Mouse (Mus musculus) left cerebral cortex, adult 18-20 months (tissue): Measurements from ENCODE around the gene Tbrg1. TPM values are rescaled to one million over a fixed set of nuclear protein-coding genes. Genes with fewer than 3 reads are reported as not detected.

Experiments
- DNase-seq, 2 experiments: peaks; one replicate each; pipeline ENCODE4 v3.0.0; 2021 to 2022; ENCODE audit warnings: low spot score in 2 of 2, mixed read lengths in 1 of 2
- long read RNA-seq, 2 experiments: library from polyadenylated mRNA; stranded (forward); transcript quantifications; one replicate each; pipeline ENCODE4 v2.0.0; 2021
- total RNA-seq, 2 experiments: library from RNA; stranded (reverse); gene quantifications; 2 replicates each; pipeline ENCODE4 v1.2.3; 2021

The Tbrg1 gene
- 10 to 100 TPM; 47.5 to 58.0 TPM for total RNA-seq
- long read RNA-seq, experiment 1, transcript Tbrg1-201 (9 exons, 1,984 nt), result major isoform, 92 of 102 reads
- long read RNA-seq, experiment 1, partial matches to known transcripts, result 3 of 102 reads
- long read RNA-seq, experiment 1, other reads (novel, unspliced or antisense), result 6 of 102 reads
- long read RNA-seq, experiment 2, transcript Tbrg1-201 (9 exons, 1,984 nt), result major isoform, 73 of 81 reads
- long read RNA-seq, experiment 2, partial matches to known transcripts, result 5 of 81 reads
- long read RNA-seq, experiment 2, other reads (novel, unspliced or antisense), result 3 of 81 reads

DNA sequence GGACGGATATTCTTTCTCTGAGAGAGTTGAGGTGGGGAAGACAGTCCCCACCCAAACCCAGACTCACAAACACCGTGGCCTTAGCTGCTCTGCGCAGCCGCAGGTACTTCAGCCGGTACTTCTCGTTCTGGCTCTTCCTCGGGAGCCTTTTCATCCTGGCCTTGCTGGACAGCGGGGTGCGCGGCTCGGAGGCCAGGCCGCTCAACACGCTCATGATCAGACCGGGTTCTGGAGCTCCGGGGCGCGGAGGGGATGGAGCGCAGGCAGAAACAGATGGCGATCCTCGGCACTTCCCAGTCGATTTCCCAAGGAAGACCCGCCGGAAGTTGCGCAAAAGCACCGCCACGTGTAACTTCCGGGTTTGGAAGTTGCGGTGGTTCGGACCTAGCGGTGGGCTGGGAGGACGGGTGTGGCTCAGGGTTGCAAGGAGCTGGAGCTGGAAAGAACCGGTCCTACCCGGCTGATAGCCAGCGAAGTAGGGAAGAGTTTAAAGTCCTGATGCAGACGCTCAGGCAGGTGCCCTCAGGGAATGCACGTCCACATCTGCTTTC, at the start of gene Tbrg1:
Gene Tbrg1 (minus strand): TSS at position 382 of the 551 bp plus-strand sequence.
- peak; percentile 81 to 87 for DNase-seq

DNA sequence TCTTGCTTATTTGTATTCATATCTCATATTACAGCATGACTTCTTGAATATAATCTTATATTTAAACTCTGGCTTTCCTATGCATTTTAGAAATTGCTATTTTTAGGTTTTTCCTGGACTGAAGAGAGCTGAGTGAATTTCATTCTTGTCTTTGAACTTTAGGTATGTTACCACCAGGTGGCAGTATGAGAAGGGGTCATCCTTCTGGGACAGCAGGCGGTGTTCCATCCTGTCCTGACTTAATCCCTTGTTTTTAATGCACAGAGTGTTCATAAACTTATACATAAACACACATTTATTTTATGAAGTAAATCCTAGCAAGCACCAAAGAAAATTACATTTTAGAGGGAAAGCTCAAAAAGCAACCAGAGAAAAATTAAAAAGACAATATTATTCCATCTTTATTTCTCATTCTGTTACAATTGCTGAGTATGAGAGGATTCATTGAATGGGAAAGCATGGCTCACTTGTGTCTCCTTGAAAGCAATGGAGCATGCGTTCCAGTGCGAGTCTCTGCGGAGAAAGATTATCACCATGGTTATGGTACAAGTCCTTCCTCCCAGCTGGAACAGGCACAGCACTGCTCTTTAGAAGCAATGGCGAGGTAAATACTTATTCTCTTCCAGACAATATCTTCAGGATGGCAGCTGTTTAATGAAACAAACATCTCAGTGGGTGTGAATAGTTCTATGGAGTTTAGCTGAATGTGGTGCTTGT, 33.0 kb upstream of the Tbrg1 start:
- DNase-seq, result peak in 1 of 2 experiments; percentile 32

DNA sequence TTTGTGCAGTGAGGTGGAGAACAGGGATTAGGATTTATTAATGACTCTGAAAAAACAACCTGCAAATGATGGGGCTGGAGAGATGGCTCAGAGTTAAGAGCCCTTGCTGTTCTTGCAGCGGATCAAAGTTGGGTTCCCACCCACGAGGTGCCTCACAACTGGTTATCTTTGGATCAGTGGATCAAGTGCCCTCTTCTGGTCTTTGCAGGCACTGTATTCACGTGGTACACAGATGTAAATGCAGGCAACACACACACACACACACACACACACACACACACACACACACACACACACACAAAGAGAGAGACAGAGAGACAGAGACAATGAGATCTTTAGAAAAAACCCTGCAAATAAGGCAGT, 30.8 kb upstream of the Tbrg1 start:
- DNase-seq, result no peak

DNA sequence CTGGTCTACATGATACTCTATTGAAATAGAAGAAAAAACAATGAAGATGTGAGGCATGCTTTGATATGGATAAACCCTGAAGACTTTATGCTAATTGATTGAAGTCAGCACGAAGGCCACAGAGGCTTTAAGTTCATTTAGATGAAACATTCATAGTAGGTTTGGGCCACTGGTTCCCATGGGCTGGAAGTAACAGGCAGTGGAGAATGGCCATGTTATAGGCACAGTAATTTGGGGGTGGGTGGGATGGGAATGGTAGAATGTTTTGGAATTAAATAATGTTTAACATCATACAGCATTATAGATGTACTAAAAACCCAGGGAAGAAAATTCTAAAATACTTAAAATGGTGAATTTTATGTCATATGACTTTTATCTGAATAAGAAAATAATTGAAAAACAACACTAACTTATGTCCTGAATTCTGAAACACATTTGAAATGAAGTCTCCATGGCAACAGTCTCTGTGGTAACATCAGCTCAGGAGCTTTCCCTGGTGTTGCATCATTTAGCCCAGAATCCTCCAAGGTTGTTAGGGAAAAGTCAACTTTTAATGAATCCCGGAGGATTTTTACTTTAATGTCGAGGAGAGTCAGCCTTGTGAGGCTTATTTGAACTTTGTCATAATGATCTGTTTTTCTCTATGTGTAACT, 30.3 kb upstream of the Tbrg1 start:
- no peak for DNase-seq

DNA sequence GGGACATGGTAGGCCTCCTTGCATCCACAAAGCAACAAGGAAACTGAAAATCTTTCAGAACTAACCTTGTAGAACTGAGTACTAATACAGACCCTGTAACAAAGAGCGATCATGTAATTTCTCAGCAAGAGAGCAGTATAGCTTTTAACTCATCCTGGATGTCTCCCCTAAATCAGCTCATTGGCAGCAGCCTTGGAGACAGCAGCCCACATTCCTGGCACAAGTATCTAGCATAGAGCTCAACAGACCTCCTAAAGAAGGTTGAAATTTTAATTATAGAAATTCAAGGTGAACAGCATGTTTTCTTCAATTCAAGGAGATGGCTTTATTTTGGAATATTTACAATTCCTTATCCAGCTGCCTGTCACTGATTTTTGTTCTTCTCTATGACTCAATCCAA, 24.0 kb upstream of the Tbrg1 start:
- DNase-seq, result peak in 1 of 2 experiments; percentile 28

DNA sequence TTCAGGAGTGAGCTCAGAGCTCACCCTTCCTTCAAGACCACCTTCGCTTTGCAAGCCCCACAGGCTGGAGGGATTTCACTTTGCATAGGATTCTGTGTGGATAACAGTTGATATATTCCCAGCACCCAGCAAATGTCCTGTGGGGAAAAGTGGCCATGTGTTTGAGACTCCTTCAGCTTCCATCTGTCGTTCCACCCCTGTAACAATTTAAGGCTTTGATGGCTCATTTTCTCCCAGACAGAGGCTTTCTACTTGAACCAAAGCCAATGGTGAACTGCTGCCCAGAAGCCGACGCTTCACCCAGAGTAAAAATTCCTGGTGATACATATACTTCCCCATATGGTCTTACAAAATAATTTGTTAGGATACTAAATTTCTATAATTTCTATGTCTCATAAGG, 18.2 kb upstream of the Tbrg1 start:
- DNase-seq, result peak; percentile 56 to 64

DNA sequence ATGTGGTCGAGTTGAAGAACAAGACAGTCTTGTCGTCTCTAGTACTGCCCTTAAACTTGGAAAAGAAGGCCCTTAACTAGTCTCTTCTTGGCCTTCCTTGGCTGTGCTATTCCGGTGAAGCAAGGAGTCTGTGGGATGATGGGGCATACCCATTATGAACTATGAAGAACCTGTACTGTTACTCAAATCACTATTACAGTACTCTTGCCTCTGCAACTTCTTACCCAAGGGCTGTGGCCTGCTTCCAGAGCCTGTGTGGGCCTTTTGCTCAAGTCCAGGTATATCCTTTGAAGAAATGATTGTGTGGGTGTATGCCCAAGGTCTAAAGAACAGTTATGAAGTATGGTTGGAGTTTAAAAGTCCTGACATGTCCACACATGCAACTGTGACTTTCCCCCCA, 13.1 kb upstream of the Tbrg1 start:
- DNase-seq, result no peak

DNA sequence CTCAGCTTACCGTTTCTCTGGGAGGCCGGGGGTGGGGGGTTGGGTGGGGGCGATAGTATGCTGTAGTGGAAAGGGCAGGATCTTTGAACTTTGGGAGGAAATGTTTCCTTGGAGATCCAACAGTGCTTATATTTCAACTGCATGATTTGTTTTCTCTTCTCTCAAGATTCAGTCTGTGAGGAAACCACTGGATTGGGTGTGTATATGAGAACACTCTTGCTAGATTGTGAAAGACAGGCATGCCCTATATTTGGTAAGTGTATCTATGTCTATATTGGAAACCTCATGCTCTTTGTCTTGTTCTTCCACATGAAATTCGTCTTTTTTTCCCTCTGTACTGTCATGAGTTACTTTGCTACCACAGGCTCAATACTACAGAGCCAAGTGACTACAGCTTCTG, 12.6 kb upstream of the Tbrg1 start:
- DNase-seq, result no peak

DNA sequence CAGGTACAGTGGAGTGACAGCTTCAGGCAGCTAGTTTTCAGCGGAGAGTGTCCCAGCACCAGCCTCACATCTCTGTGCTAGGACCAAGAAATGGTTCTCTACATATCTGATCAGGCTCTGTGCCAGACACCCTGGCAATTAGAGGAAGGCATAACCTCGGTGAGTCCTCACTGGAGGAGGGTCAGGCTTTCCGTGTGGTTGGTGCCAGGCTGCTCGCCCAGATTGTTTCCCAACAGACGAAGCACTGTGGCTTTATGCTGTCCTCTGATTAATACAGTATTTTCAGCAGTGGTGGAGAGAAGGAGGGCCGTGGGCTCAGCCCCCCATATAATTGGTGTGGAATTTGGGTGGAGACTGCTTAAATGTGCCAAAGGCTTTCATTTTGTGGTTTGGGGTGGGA, 12.0 kb upstream of the Tbrg1 start, which contains the start of gene Panx3:
Gene Panx3 (minus strand): TSS at position 121 of the 400 bp plus-strand sequence.
- DNase-seq, result no peak

DNA sequence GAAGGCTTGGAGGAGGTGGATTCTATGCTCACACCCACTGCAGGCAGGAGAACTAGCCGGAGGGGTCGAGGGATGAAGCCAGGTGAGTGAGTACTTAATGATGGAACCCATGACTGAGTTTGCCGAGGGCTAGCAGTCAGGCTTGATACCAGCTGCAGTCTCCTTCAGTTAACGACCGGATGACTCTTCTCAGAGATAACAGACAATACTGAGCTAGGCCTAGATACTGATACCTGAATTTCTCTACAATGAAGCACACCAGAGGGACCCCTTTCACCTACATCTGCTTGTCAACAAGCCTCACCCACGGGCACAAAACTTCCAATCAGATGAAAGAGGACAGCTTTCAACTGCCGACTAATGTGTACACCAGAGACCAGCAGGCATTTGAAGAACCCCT, 8.9 kb upstream of the Tbrg1 start:
- DNase-seq, result no peak

DNA sequence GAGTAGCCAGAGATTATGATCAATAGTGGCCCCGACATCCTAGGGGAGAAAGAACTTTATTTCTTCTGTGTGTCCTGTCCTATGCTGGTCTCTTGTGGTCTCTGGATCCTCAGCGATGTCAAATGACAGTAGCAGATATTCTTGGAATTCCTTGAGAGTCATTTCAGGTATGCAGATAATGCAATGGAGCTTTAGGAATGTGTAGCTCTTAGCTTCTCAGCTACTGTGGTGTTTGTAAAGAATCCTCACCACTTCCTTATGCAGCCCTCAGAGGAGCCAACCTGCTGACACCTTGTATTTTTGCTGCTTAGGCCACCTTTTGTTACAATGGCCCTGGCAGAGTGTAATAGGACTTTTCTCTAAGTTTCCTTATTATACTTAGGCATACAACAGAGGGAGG, 7.5 kb upstream of the Tbrg1 start:
- DNase-seq, result no peak

DNA sequence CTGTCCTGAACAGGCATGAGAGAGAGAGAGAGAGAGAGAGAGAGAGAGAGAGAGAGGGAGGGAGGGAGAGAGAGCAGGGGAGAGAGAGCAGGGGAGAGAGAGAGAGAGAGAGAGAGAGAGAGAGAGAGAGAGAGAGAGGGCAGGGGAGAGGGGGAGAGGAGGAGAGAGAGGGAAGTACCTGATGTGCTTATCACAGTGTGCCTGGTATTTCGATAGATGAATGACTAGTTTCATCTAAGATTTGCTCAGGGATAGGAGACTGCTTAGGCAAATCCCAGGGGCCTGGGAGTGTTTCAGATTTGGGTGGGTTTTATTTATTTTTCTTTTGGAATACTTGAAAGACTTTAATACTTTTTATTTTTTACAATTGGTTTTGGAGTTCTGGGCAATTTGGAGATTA, 6.1 kb upstream of the Tbrg1 start:
- DNase-seq, result no peak

DNA sequence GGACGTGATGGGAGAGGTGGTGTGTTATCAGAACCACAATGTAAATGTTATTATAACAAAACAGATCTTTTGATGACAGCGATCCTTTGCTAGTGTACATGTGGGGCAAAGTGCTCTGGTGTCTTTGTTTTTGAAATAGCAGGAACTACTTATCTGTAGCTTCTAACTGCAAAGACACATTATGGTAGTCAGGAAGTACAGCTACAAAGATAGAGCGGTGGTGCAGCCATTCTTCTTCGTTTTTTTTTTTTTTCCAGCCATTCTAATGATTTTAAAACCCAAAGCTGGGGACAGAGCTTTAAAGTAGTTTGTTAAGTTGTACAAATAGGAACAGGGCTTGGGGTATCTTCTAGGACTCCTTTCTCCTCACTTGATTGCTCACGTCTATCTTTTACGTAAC, 2.3 kb upstream of the Tbrg1 start:
- no peak for DNase-seq

DNA sequence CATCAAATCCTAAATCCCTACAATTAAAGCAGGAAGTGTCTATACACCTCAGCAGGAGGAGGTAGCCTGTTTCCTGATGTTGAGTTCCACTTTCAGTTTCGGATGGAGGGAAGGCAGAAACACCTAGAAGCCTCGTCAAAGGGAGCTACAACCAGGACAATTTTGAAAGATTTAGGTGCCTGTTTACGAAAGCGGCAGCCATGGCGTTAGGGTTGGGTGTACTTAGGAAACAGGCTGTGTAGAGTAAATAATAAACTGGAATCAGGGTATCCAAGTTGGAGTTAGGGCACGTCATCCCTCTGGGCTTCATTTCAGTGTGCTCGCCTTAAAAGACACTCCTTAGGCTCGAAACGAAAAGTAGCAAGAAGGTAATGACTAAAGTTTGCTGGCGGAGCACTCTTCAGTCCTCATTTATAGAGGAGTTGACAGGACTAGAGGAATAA, 652 bp downstream of the Tbrg1 start:
- no peak for DNase-seq

DNA sequence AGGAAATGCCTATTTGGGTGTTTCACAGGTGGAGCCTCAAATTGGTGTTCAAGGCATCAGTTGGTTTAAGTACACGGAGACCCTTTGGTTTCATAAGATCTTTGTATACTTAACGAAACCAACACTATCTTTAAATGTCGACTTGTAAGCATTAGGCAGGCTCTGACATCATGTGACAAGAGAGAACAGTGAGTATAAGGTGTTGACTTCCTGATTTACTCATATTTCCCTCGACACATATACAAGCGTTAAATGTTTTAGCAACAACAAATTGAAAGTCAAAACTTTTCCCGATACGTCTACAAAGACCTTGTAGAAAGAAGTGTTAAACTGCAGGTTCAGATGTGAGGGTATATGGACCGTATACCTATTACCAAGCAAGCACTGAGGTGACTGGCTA, 1.2 kb downstream of the Tbrg1 start:
- DNase-seq, result no peak

DNA sequence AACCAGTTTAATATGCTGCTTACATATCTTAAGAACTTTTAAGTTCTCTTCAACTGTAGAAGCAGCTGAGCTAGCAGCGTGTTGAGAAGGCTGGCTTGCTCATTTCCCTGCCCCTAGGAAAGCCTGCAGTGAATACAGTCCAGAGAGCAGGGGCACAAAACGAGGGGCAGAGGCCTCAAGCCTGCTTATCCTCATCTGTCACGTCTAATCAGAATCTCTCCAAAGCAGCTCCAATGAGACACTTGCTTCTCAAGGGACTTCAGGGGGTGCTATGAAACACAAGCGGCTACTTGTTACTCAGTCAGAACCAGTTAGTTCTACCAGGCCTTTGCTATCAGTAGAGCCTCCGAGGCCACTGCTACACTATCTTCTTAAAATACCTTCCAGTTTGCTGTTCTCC, 3.3 kb downstream of the Tbrg1 start:
- no peak for DNase-seq

DNA sequence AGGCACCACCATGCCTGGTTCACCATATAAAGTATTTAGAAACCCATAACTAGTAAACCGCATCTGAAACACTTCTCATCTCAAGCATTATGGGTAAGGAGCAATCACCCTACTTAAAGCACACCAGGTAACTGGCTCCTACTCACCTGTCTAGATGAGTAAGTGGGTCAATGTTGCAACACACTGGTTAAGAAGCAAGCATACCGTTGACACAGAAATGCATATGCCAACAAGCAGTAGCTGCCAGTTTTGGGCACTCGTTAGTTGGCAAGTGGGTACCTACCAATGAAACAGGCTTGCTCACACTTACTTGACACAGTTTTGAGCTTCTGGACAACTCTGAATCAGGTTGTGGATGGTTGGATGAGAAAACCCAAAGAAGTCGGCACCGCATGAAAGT, 6.5 kb downstream of the Tbrg1 start:
- DNase-seq, result no peak

DNA sequence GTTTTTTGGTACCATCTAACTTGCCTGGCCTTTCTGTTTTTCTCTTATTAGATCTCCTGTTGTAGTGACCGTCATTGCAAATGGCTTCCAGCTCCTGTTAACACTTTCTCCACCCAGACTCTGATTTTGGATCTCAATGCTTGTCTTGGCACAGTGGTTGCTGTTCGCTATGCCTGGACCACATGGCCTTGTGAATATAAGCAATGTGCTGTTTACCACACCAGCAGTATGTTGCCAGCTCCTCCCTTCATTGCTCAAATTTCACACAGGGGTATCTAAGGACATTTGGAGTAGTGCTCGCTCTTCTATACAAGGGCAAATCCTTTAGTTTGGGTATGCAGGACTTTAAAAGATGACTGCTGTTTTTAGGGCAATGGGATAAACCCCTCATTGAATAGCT, 10.9 kb downstream of the Tbrg1 start:
- DNase-seq, result no peak

DNA sequence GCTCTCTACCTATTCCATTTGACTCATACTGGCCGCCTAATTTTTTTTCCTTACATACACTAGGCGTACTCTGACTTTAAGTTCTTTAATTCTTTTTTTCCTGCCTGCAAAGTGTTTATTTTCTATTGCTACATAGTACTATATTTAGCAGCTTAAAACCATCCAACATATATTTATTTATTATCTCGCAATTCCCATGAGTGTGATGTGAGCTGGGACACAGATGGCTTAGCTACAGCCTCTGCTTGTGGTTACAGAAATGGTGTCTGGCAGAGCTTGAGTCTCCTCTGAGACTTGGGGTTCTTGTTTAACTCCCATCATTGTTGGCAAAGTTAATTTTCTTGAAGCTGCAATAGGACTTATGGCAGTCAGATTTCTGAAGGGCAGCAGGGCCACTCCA, 18.4 kb downstream of the Tbrg1 start:
- no peak for DNase-seq

DNA sequence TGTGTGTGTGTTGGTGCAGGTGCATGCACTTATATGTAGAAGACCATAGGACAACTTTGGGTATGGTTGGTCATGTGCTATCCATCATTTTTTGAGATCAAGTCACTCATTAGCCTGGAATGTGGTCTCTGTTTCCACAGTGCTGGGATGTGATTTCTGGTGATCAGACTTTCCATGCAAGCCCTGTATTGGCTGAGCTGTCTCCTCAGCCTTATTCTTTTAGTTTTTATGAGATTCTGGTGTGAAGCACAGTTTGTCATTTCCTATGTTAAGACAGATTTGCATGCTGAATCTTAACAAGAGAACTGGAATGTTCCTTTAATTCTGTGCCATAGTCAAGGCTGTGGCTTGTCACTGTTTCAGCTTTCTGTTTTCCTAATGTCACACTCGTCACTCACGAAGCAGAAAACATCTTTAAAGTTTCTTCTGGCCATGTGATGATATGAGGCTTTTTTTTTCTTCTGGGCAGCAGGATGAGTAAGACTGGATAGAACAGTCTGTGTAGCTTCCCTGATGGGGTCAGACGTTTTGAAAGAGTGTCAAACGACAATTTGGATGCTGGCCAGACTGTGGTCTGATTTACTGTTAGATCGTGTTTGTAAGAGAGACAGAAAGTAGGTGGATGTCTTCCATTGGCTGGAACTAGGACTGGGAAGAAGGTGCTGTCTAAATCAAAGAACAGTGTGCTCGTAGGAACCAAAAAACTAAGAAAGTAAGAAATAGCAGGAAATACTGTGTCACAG, 20.1 kb downstream of the Tbrg1 start:
- DNase-seq, result no peak

DNA sequence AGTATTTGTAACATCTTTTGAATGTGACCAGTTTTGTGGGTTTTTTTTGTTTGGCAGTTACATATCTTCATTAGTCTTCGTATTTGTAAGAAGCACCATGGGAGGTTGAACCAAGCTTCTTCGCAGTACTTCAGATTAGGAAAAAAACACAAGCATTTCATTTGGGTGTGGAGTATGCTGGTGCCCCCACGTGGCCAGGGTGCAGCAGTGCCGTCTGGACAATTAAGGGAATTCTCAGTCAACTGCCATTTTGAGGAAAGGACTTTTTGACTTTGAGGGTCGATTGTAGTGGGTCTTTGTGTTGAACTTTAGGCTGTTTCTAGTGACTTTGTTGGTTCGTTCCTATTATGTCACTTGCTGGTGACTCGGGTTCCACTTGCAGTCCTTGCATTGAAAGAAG, 20.8 kb downstream of the Tbrg1 start:
- DNase-seq, result peak; percentile 64 to 67
